Mouse (Mus musculus): ENCODE measurements around the gene Lrrc74a.

GRCm38 (mm10) chr12:86705843-86706242 is 28.3 kb upstream of the Lrrc74a start:
- TF ChIP-seq CTCF (IDR thresholded peaks at IDR 0.05; ENCODE audit: control insufficient read depth, insufficient read depth, insufficient replicate concordance, low read depth, low read length) (no peak), POLR2A (IDR thresholded peaks at IDR 0.05; ENCODE audit: control insufficient read depth, low read depth, low read length) (no peak)
